Mouse (Mus musculus) spleen, postnatal 0 days (tissue): ENCODE results near the gene Msl3. TPM values are rescaled to one million over a fixed set of nuclear protein-coding genes. Genes with fewer than 3 reads are reported as not detected.

Experiments
- polyA plus RNA-seq: library from polyadenylated mRNA; unstranded; fragments of >200 nt; fragmentation: Nextera tagmentation; extraction: Ambion mirVana; gene quantifications from 2 replicates; pipeline ENCODE4 v1.2.1, GENCODE M21; 2015

Msl3 gene
- 23.3 and 25.1 TPM in 2 replicates for polyA plus RNA-seq

GRCm38 (mm10) chrX:168673525-168674406 is at the start of gene Msl3:
Msl3 (minus strand) TSS chrX:168673898.

Other genes with a start within 250 kb of the Msl3 start
- 0.01 TPM in 1 of 2 replicates, not detected in the other for gene Frmpd4, start 96.7 kb downstream of the Msl3 start, polyA plus RNA-seq
- gene Arhgap6, start 121.2 kb upstream of the Msl3 start, polyA plus RNA-seq: 5.7 and 6.7 TPM in 2 replicates